ENCODE assay signal across 22 mouse cellular contexts in genomic region chr7:82880016-82880415, GRCm38 (mm10). TPM values are rescaled to one million over a fixed set of nuclear protein-coding genes. Genes with fewer than 3 reads are reported as not detected.
DNase-seq lines count a peak whose midpoint lies in the region; ATAC-seq and TF ChIP-seq lines count a peak whose summit lies in the region.
"Had no signal": no experiment of that assay in that cellular context is flagged by ENCODE, and none has a peak within 500 bp of the region (broad histone marks: within the 10 kb centered on the region; RNA-seq: fewer than 3 reads in every experiment).

No protein-coding gene starts in this region.

- H3K4me1 ChIP-seq in forebrain, embryonic 11.5 days (replicated peaks; ENCODE audit: control insufficient read depth, insufficient read depth, low read length): 0 out of 2 replicates have a peak, but pooled peaks cover 1% of the 10 kb centered on the region
- H3K4me1 ChIP-seq in forebrain, embryonic 10.5 days: peaks cover 9% of the 10 kb centered on the region; the same call in 1 of the 2 replicates
- H3K4me1 ChIP-seq in heart, embryonic 10.5 days: no peaks in the 10 kb centered on the region
- no peaks in the 10 kb centered on the region for H3K4me1 ChIP-seq in heart, embryonic 11.5 days (ENCODE audit: control insufficient read depth, insufficient read depth, low read length)
- no peaks in the 10 kb centered on the region for H3K4me1 ChIP-seq in testis, adult 2 months (ENCODE audit: control insufficient read depth, insufficient read depth, low read length)

- no peak for TF ChIP-seq CTCF in testis, adult 2 months (IDR thresholded peaks at IDR 0.05; ENCODE audit: control insufficient read depth, insufficient read depth, insufficient replicate concordance, low read depth, low read length)

- H3K36me3 ChIP-seq in forebrain, embryonic 11.5 days (ENCODE audit: control insufficient read depth, insufficient read depth, low read length): no peaks in the 10 kb centered on the region
- H3K36me3 ChIP-seq in forebrain, embryonic 10.5 days (replicated peaks): no peaks in the 10 kb centered on the region
- no peaks in the 10 kb centered on the region for H3K36me3 ChIP-seq in heart, embryonic 10.5 days
- no peaks in the 10 kb centered on the region for H3K36me3 ChIP-seq in heart, embryonic 11.5 days (ENCODE audit: control insufficient read depth, insufficient read depth, low read length)
- no peaks in the 10 kb centered on the region for H3K36me3 ChIP-seq in testis, adult 2 months (ENCODE audit: control insufficient read depth, insufficient read depth, low read length)
- H3K36me3 ChIP-seq: G1E had no signal

- no peaks in the 10 kb centered on the region for H3K9me3 ChIP-seq in forebrain, embryonic 11.5 days (ENCODE audit: control insufficient read depth, low read length)
- peaks cover 4% of the 10 kb centered on the region; the same call in 1 of the 2 replicates for H3K9me3 ChIP-seq in forebrain, embryonic 10.5 days
- H3K9me3 ChIP-seq in heart, embryonic 10.5 days: no peaks in the 10 kb centered on the region
- no peaks in the 10 kb centered on the region for H3K9me3 ChIP-seq in heart, embryonic 11.5 days (replicated peaks; ENCODE audit: control insufficient read depth, low read length)
- H3K9me3 ChIP-seq: G1E had no signal

- H3K4me3 ChIP-seq in forebrain, embryonic 11.5 days (ENCODE audit: low read depth, low read length): no peak overlapping the region
- H3K4me3 ChIP-seq in forebrain, embryonic 10.5 days: no peak overlapping the region
- no peak overlapping the region for H3K4me3 ChIP-seq in heart, embryonic 10.5 days
- no peak overlapping the region for H3K4me3 ChIP-seq in heart, embryonic 11.5 days (ENCODE audit: low read depth, low read length)
- H3K4me3 ChIP-seq in testis, adult 2 months (ENCODE audit: control insufficient read depth, low read depth, low read length): peak overlapping the region; percentile 7

- no peak overlapping the region for H3K27ac ChIP-seq in forebrain, embryonic 11.5 days (ENCODE audit: low read depth, low read length)
- H3K27ac ChIP-seq in forebrain, embryonic 10.5 days: no peak overlapping the region
- no peak overlapping the region for H3K27ac ChIP-seq in heart, embryonic 10.5 days
- no peak overlapping the region for H3K27ac ChIP-seq in heart, embryonic 11.5 days (ENCODE audit: low read depth, low read length)
- H3K27ac ChIP-seq in testis, adult 2 months (ENCODE audit: control insufficient read depth, insufficient read depth, low read depth, low read length): no peak overlapping the region

- TF ChIP-seq POLR2A in testis, adult 2 months (IDR thresholded peaks at IDR 0.05; ENCODE audit: control insufficient read depth, low read depth, low read length): no peak

- DNase-seq in forebrain, embryonic 11.5 days (ENCODE audit: low spot score): peak; percentile 8
- DNase-seq in forebrain, embryonic 10.5 days (ENCODE audit: extremely low spot score, low spot score): no peak
- DNase-seq in heart, adult 11 months: peak; percentile 58
- no peak for DNase-seq in heart, adult 18-20 months
- DNase-seq in heart, embryonic 10.5 days (ENCODE audit: low spot score): peak; percentile 52
- no peak for DNase-seq in testis, postnatal 10 days (ENCODE audit: low spot score)
- DNase-seq: adrenal gland, adult 2 months; adrenal gland, adult 8-10 months; adrenal gland, postnatal 10 days; adrenal gland, postnatal 14 days; adrenal gland, postnatal 25 days; adrenal gland, postnatal 36 days; B cell, adult 2 months; cerebellum, adult 11 months; cerebellum, adult 11-12 months had no signal

- H3K27me3 ChIP-seq in forebrain, embryonic 11.5 days (ENCODE audit: control insufficient read depth, insufficient read depth, low read length): no peaks in the 10 kb centered on the region
- H3K27me3 ChIP-seq in forebrain, embryonic 10.5 days (ENCODE audit: poor library complexity, severe bottlenecking): no peaks in the 10 kb centered on the region
- H3K27me3 ChIP-seq in heart, embryonic 10.5 days (ENCODE audit: insufficient read depth, poor library complexity, severe bottlenecking): no peaks in the 10 kb centered on the region
- H3K27me3 ChIP-seq in heart, embryonic 11.5 days (ENCODE audit: control insufficient read depth, insufficient read depth, low read length): no peaks in the 10 kb centered on the region; the same call in 1 of the 2 replicates
- H3K27me3 ChIP-seq in testis, adult 2 months (ENCODE audit: control insufficient read depth, insufficient read depth, low read length): no peaks in the 10 kb centered on the region
- H3K27me3 ChIP-seq: CH12.LX, Patski had no signal

- no peak for ATAC-seq in forebrain, embryonic 11.5 days (replicated peaks; ENCODE audit: low FRiP score)
- ATAC-seq in heart, embryonic 11.5 days (replicated peaks; ENCODE audit: insufficient number of reproducible peaks, low FRiP score, low TSS enrichment): no peak
- ATAC-seq: activated CD4-positive, CD25-positive, alpha-beta regulatory T cell, adult 4 months; CD4-positive, CD25-positive, alpha-beta regulatory T cell, adult 4 months; Patski had no signal

- H3K9ac ChIP-seq in forebrain, embryonic 11.5 days (ENCODE audit: low read length): no peak overlapping the region
- no peak overlapping the region for H3K9ac ChIP-seq in heart, embryonic 11.5 days (ENCODE audit: low read depth, low read length)

- no peak overlapping the region for H3K4me2 ChIP-seq in forebrain, embryonic 11.5 days (ENCODE audit: low read depth, low read length, severe bottlenecking)
- no peak overlapping the region for H3K4me2 ChIP-seq in heart, embryonic 11.5 days

- 90% methylated on average over 5 of the region's 5 CpGs for WGBS in forebrain, embryonic 11.5 days
- 89% methylated on average over 5 of the region's 5 CpGs for WGBS in forebrain, embryonic 10.5 days
- WGBS in heart, embryonic 10.5 days: 88% methylated on average over 5 of the region's 5 CpGs
- WGBS in heart, embryonic 11.5 days (ENCODE audit: insufficient replicate concordance): 88% methylated on average over 5 of the region's 5 CpGs

RNA-seq across cellular contexts. Expression of gene Mex3b, which starts 12.9 kb away (rescaled TPM):
- 36.0 and 42.7 TPM in 2 replicates for polyA plus RNA-seq in forebrain, embryonic 11.5 days (2014; fragmentation: Nextera tagmentation; extraction: Ambion mirVana)
- polyA plus RNA-seq in forebrain, embryonic 10.5 days (2016; fragmentation: Nextera tagmentation; extraction: Ambion mirVana): 23.8 and 24.2 TPM in 2 replicates
- 1 to 10 TPM; 1.2 to 1.3 TPM for total RNA-seq in heart, adult 18-20 months (2021)
- polyA plus RNA-seq in heart, embryonic 10.5 days (2016; fragmentation: Nextera tagmentation; extraction: Ambion mirVana): 7.3 and 14.8 TPM in 2 replicates
- polyA plus RNA-seq in heart, embryonic 11.5 days (2014; fragmentation: Nextera tagmentation; extraction: Ambion mirVana): 10.8 and 12.2 TPM in 2 replicates
- 54.8 and 61.3 TPM in 2 replicates for polyA plus RNA-seq in testis, adult 2 months (2012; rRNA removed)

Comparison
In these comparisons a context has a peak if more than half of its experiments do, and no peak if none do; other contexts are left out.
1. DNase-seq: peak in forebrain, embryonic 11.5 days (single experiment), heart, adult 11 months (single experiment) and heart, embryonic 10.5 days (single experiment); none in forebrain, embryonic 10.5 days (single experiment), heart, adult 18-20 months (0 of 2) and testis, postnatal 10 days (single experiment).